Mouse (Mus musculus): ENCODE measurements around the gene Traf3. TPM values are rescaled to one million over a fixed set of nuclear protein-coding genes. Genes with fewer than 3 reads are reported as not detected.

Traf3 gene
- total and polyA plus RNA-seq, 2 experiments, result 2.3 to 6.2 TPM

DNA sequence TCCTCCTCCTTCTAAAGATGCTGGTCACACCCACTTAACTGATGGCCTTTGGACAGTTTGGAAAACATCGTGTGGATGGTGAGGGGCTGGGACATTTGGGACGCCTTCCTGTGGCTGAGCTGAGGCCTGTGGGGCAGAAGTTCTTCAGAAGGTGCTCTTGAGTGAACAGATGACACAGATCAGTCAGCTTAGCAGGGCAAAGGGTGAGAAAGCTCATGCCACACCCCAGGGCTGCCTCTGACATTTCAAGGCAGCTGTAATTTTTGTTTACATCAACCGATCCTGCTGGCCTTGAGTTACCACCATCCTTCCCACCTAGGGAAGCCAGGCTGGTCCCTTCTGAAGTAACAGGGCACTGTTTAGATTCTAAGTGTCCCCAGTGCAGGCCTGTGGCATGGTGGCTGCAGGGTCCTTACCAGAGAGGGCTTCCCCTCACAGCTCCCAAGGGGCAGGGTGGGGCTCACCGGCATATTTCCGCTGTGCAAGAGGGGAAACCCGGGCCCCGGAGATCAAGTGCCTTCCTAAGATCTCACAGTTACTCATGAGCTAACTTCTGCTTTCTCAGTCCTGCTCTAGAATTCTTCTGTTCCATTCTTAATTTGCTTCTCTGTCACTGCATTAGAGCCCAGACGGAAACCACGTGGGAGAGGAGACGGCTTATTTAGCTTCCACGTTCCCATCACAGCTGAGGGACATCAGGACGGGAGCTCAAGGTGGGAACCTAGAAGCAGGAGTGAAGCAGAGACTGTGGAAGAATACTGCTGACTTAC lies 6.3 kb upstream of the Traf3 start:
- no peaks in the 10 kb centered on the region for H3K79me2 ChIP-seq (ENCODE audit: control insufficient read depth, insufficient read depth, low read length)
- WGBS, result 67% methylated on average over 12 of the region's 12 CpGs
- no peak overlapping the region for H3K27ac ChIP-seq (replicated peaks; ENCODE audit: insufficient read depth, low read depth, low read length)
- no peaks in the 10 kb centered on the region for H3K36me3 ChIP-seq (ENCODE audit: control insufficient read depth, insufficient read depth, low read length)
- no peaks in the 10 kb centered on the region; the same call in 1 of the 2 replicates for H3K4me1 ChIP-seq (ENCODE audit: control insufficient read depth, insufficient read depth, low read length)
- no peak overlapping the region for H3K9ac ChIP-seq (ENCODE audit: low read depth, low read length)
- no peak overlapping the region for H3K4me3 ChIP-seq (ENCODE audit: insufficient read depth, low read depth, low read length)
- no peaks in the 10 kb centered on the region for H3K27me3 ChIP-seq (ENCODE audit: control insufficient read depth, insufficient read depth, low read length)
- TF ChIP-seq POLR2A (IDR thresholded peaks at IDR 0.05; ENCODE audit: extremely low read depth, insufficient read depth, low read length) (no peak), CTCF (IDR thresholded peaks at IDR 0.05; ENCODE audit: low read depth, low read length) (no peak)
- DNase-seq (ENCODE audit: extremely low read depth, low read depth, low spot score), result peak; percentile 21

GRCm38 (mm10) chr12:111160871-111161270 lies 5.3 kb upstream of the Traf3 start:
- Histone ChIP-seq H3K9ac (ENCODE audit: low read depth, low read length) (no peak overlapping the region), H3K27ac (replicated peaks; ENCODE audit: insufficient read depth, low read depth, low read length) (no peak overlapping the region), H3K27me3 (ENCODE audit: control insufficient read depth, insufficient read depth, low read length) (no peaks in the 10 kb centered on the region), H3K79me2 (ENCODE audit: control insufficient read depth, insufficient read depth, low read length) (no peaks in the 10 kb centered on the region), H3K4me1 (ENCODE audit: control insufficient read depth, insufficient read depth, low read length) (no peaks in the 10 kb centered on the region; the same call in 1 of the 2 replicates), H3K4me3 (ENCODE audit: insufficient read depth, low read depth, low read length) (no peak overlapping the region), H3K36me3 (ENCODE audit: control insufficient read depth, insufficient read depth, low read length) (no peaks in the 10 kb centered on the region)
- TF ChIP-seq CTCF (IDR thresholded peaks at IDR 0.05; ENCODE audit: low read depth, low read length), result no peak
- no peak for TF ChIP-seq POLR2A (IDR thresholded peaks at IDR 0.05; ENCODE audit: extremely low read depth, insufficient read depth, low read length)
- no peak for DNase-seq (ENCODE audit: extremely low read depth, low read depth, low spot score)
- 90% methylated on average over 10 of the region's 10 CpGs for WGBS

DNA sequence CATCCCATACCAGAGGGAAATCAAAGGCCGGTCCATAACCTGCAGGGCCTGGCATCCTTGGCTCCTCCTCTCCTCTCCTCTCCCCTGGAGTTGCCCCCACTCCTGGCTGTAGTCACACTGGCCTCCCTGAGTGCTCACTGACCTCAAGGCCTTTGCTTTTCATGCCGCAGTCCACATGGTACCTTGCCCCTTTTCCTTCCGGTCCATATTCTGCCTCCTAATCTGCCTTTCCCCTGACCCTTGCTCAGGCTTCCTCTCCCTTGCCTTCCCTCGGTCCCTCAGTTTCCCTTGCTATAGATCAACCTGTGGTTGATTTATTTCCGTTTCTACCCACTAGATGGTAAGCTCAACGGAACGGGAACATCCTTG lies 4.2 kb upstream of the Traf3 start:
- Histone ChIP-seq H3K27me3 (ENCODE audit: control insufficient read depth, insufficient read depth, low read length) (no peaks in the 10 kb centered on the region), H3K79me2 (ENCODE audit: control insufficient read depth, insufficient read depth, low read length) (no peaks in the 10 kb centered on the region), H3K4me1 (ENCODE audit: control insufficient read depth, insufficient read depth, low read length) (no peaks in the 10 kb centered on the region; the same call in 1 of the 2 replicates), H3K9ac (ENCODE audit: low read depth, low read length) (no peak overlapping the region), H3K27ac (replicated peaks; ENCODE audit: insufficient read depth, low read depth, low read length) (no peak overlapping the region), H3K36me3 (ENCODE audit: control insufficient read depth, insufficient read depth, low read length) (no peaks in the 10 kb centered on the region), H3K4me3 (ENCODE audit: insufficient read depth, low read depth, low read length) (no peak overlapping the region)
- DNase-seq (ENCODE audit: extremely low read depth, low read depth, low spot score), result no peak
- no peak for TF ChIP-seq POLR2A (IDR thresholded peaks at IDR 0.05; ENCODE audit: extremely low read depth, insufficient read depth, low read length)
- TF ChIP-seq CTCF (IDR thresholded peaks at IDR 0.05; ENCODE audit: low read depth, low read length), result no peak
- 51% methylated on average over 7 of the region's 7 CpGs for WGBS

DNA sequence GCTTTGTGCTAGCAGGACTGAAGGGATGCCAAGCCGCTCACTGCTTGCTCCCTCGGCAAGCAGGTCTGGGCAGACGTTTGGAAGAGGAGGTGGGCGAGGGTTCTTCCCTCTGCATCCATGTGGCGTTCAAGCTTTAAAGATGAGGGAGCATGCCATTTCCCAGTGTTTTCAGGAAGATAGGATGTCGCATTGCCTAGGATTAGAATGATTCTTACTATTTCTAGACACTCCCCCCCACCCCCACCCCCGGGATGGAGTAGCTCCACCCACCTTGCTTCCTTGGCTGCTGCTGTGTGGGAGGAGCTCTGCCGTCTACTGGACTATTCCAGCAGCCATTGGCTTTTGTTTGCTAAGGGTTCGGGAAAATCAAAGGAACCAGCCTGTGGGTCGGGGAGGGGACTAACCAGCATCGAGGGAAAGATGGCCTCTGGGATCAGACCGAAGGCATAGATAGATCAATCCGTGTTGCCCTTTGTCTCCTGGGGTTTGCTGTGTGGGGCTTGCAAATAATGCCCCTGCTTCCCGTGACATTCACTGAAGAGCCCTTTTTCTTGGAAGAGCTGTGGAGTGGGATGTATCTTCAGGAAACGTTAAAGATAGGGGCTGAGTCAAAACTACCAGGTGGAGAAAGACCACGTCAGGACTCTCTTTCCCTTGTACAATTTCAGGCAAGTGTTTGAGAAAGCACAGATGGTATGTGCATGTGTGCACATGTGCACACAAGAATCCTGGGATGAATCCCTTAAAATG lies 3.7 kb upstream of the Traf3 start:
- no peaks in the 10 kb centered on the region; the same call in 1 of the 2 replicates for H3K4me1 ChIP-seq (ENCODE audit: control insufficient read depth, insufficient read depth, low read length)
- TF ChIP-seq CTCF (IDR thresholded peaks at IDR 0.05; ENCODE audit: low read depth, low read length) (no peak), POLR2A (IDR thresholded peaks at IDR 0.05; ENCODE audit: extremely low read depth, insufficient read depth, low read length) (no peak)
- H3K27me3 ChIP-seq (ENCODE audit: control insufficient read depth, insufficient read depth, low read length), result no peaks in the 10 kb centered on the region
- no peaks in the 10 kb centered on the region for H3K79me2 ChIP-seq (ENCODE audit: control insufficient read depth, insufficient read depth, low read length)
- WGBS, result 30% methylated on average over 16 of the region's 16 CpGs
- DNase-seq (ENCODE audit: extremely low read depth, low read depth, low spot score), result no peak
- H3K9ac ChIP-seq (ENCODE audit: low read depth, low read length), result no peak overlapping the region
- no peak overlapping the region for H3K27ac ChIP-seq (replicated peaks; ENCODE audit: insufficient read depth, low read depth, low read length)
- H3K36me3 ChIP-seq (ENCODE audit: control insufficient read depth, insufficient read depth, low read length), result no peaks in the 10 kb centered on the region
- H3K4me3 ChIP-seq (ENCODE audit: insufficient read depth, low read depth, low read length), result no peak overlapping the region

GRCm38 (mm10) chr12:111164310-111164751 lies 1.8 kb upstream of the Traf3 start:
- H3K79me2 ChIP-seq (ENCODE audit: control insufficient read depth, insufficient read depth, low read length), result peaks cover 1% of the 10 kb centered on the region; the same call in 1 of the 2 replicates
- DNase-seq (ENCODE audit: extremely low read depth, low read depth, low spot score), result peak; percentile 85
- 12% methylated on average over 13 of the region's 13 CpGs for WGBS
- no peaks in the 10 kb centered on the region; the same call in 1 of the 2 replicates for H3K4me1 ChIP-seq (ENCODE audit: control insufficient read depth, insufficient read depth, low read length)
- TF ChIP-seq POLR2A (IDR thresholded peaks at IDR 0.05; ENCODE audit: extremely low read depth, insufficient read depth, low read length), result no peak
- no peak for TF ChIP-seq CTCF (IDR thresholded peaks at IDR 0.05; ENCODE audit: low read depth, low read length)
- no peaks in the 10 kb centered on the region for H3K27me3 ChIP-seq (ENCODE audit: control insufficient read depth, insufficient read depth, low read length)
- no peak overlapping the region for H3K9ac ChIP-seq (ENCODE audit: low read depth, low read length)
- no peak overlapping the region; the same call in 1 of the 2 replicates for H3K4me3 ChIP-seq (ENCODE audit: insufficient read depth, low read depth, low read length)
- no peak overlapping the region for H3K27ac ChIP-seq (replicated peaks; ENCODE audit: insufficient read depth, low read depth, low read length)
- H3K36me3 ChIP-seq (ENCODE audit: control insufficient read depth, insufficient read depth, low read length), result no peaks in the 10 kb centered on the region
